Mouse (Mus musculus) limb, embryonic 12.5 days (tissue): ENCODE measurements at regions not wholly inside any gene's neighbourhood (a gene's known extent, or its start where the extent isn't known, plus 50 kb on each side); places are given as distances from the start of the nearest gene placed in this dataset.

Experiments used
- ATAC-seq: fragments of 200-750 bp; cut with Nextera tagmentation; 2 replicates; pipeline ENCODE4 v1.8.0; 2017; ENCODE audit warnings: low read depth, moderate TSS enrichment; ENCODE audit not compliant: insufficient number of reproducible peaks, insufficient read depth, low FRiP score, low TSS enrichment
- H3K27ac ChIP-seq: fragments of 300-500 bp; sonication (generic); 2 replicates; pipeline ENCODE4 v1.5.1; 2016; ENCODE audit warnings: mild to moderate bottlenecking, moderate library complexity
- H3K27me3 ChIP-seq: fragments of 300-500 bp; sonication (generic); 2 replicates; pipeline ENCODE4 v1.6.1; 2016; ENCODE audit warnings: mild to moderate bottlenecking, moderate library complexity
- H3K36me3 ChIP-seq: fragments of 300-500 bp; sonication (generic); 2 replicates; pipeline ENCODE4 v1.6.1; 2016; ENCODE audit warnings: mild to moderate bottlenecking, moderate library complexity
- H3K4me1 ChIP-seq: fragments of 300-500 bp; sonication (generic); replicated peaks from 2 replicates; pipeline ENCODE4 v1.6.1; 2016
- H3K4me2 ChIP-seq: fragments of 300-500 bp; sonication (generic); 2 replicates; pipeline ENCODE4 v1.6.1; 2016; ENCODE audit warnings: mild to moderate bottlenecking, moderate library complexity
- H3K4me3 ChIP-seq: fragments of 300-500 bp; sonication (generic); replicated peaks from 2 replicates; pipeline ENCODE4 v1.5.1; 2016; ENCODE audit warnings: mild to moderate bottlenecking
- H3K9ac ChIP-seq: fragments of 300-500 bp; sonication (generic); replicated peaks from 2 replicates; pipeline ENCODE4 v1.6.1; 2016; ENCODE audit warnings: mild to moderate bottlenecking, moderate library complexity
- H3K9me3 ChIP-seq: fragments of 300-500 bp; sonication (generic); 2 replicates; pipeline ENCODE4 v1.6.1; 2016; ENCODE audit warnings: mild to moderate bottlenecking, moderate library complexity
- WGBS: fragments of 180-500 bp; shearing (Covaris S2); methylation state at CpG from one replicate; pipeline ENCODE4 v1.1.7; 2016; 5-methylcytosine and 5-hydroxymethylcytosine counted together

- 0 out of 2 replicates have a peak, but pooled peaks cover 3% of the 10 kb centered on the region for H3K36me3 ChIP-seq
- no peak overlapping the region for H3K9ac ChIP-seq
- no peak overlapping the region for H3K4me3 ChIP-seq
- H3K9me3 ChIP-seq = no peaks in the 10 kb centered on the region
- no peak for ATAC-seq
- H3K27ac ChIP-seq = no peak overlapping the region
- WGBS = 50% methylated on average over 2 of the region's 2 CpGs
- H3K27me3 ChIP-seq = no peaks in the 10 kb centered on the region
- H3K4me1 ChIP-seq = no peaks in the 10 kb centered on the region
- H3K4me2 ChIP-seq = no peak overlapping the region
These were observed 167.0 kb upstream of the Ndn start for GRCm38 (mm10) chr7:62179387-62179786.

- ATAC-seq = no peak
- Histone ChIP-seq H3K4me1 (no peaks in the 10 kb centered on the region), H3K9ac (no peak overlapping the region), H3K4me2 (peak overlapping the region; percentile 49), H3K27me3 (no peaks in the 10 kb centered on the region), H3K4me3 (peak overlapping the region; percentile 23), H3K27ac (no peak overlapping the region), H3K9me3 (no peaks in the 10 kb centered on the region), H3K36me3 (peaks cover 6% of the 10 kb centered on the region)
These were observed 137.8 kb upstream of the Ndn start for GRCm38 (mm10) chr7:62208529-62208928.

- no peaks in the 10 kb centered on the region for H3K27me3 ChIP-seq
- H3K27ac ChIP-seq = no peak overlapping the region
- H3K4me2 ChIP-seq = peak overlapping the region; percentile 35; the same call in 1 of the 2 replicates
- no peak overlapping the region for H3K9ac ChIP-seq
- H3K36me3 ChIP-seq = no peaks in the 10 kb centered on the region
- no peaks in the 10 kb centered on the region for H3K4me1 ChIP-seq
- H3K4me3 ChIP-seq = peak overlapping the region; percentile 39
- 29% methylated on average over 12 of the region's 12 CpGs for WGBS
- ATAC-seq = 0 out of 2 replicates have a peak, but pooled peaks have one; percentile 31
- no peaks in the 10 kb centered on the region for H3K9me3 ChIP-seq
These were observed 137.2 kb upstream of the Ndn start for GRCm38 (mm10) chr7:62209117-62209700.

- Histone ChIP-seq H3K9ac (no peak overlapping the region), H3K4me1 (no peaks in the 10 kb centered on the region), H3K27me3 (no peaks in the 10 kb centered on the region), H3K4me2 (peak overlapping the region; percentile 44), H3K27ac (no peak overlapping the region), H3K36me3 (no peaks in the 10 kb centered on the region), H3K4me3 (no peak overlapping the region), H3K9me3 (no peaks in the 10 kb centered on the region)
- peak; percentile 66 for ATAC-seq
- WGBS = 38% methylated on average over 4 of the region's 4 CpGs
These were observed 121.2 kb upstream of the Ndn start for GRCm38 (mm10) chr7:62225184-62225583.

GRCm38 (mm10) chr7:62227727-62228126, 118.6 kb upstream of the Ndn start:
- Histone ChIP-seq H3K9me3 (peaks cover 11% of the 10 kb centered on the region; the same call in 1 of the 2 replicates), H3K9ac (no peak overlapping the region), H3K27ac (no peak overlapping the region), H3K27me3 (no peaks in the 10 kb centered on the region), H3K4me3 (no peak overlapping the region), H3K4me1 (no peaks in the 10 kb centered on the region), H3K36me3 (no peaks in the 10 kb centered on the region), H3K4me2 (no peak overlapping the region)
- no peak for ATAC-seq
- WGBS = 9% methylated on average over 1 of the region's 1 CpGs

GRCm38 (mm10) chr7:62230713-62231112, 115.7 kb upstream of the Ndn start:
- H3K36me3 ChIP-seq = no peaks in the 10 kb centered on the region
- H3K4me3 ChIP-seq = 0 out of 2 replicates have a peak overlapping the region, but pooled peaks have one; percentile 3
- no peak overlapping the region for H3K9ac ChIP-seq

GRCm38 (mm10) chr7:62231120-62231574, 115.2 kb upstream of the Ndn start:
- no peak overlapping the region for H3K9ac ChIP-seq
- H3K27me3 ChIP-seq = no peaks in the 10 kb centered on the region
- H3K4me1 ChIP-seq = no peaks in the 10 kb centered on the region
- peak; percentile 93 for ATAC-seq
- H3K36me3 ChIP-seq = no peaks in the 10 kb centered on the region
- H3K27ac ChIP-seq = peak overlapping the region; percentile 83
- 16% methylated on average over 13 of the region's 13 CpGs for WGBS
- peak overlapping the region; percentile 42 for H3K4me2 ChIP-seq
- H3K4me3 ChIP-seq = 0 out of 2 replicates have a peak overlapping the region, but pooled peaks have one; percentile 3
- H3K9me3 ChIP-seq = peaks cover 12% of the 10 kb centered on the region; the same call in 1 of the 2 replicates

More at GRCm38 (mm10) chr7:62230713-62231112, 115.7 kb upstream of the Ndn start:
- no peaks in the 10 kb centered on the region for H3K4me1 ChIP-seq
- peak overlapping the region; percentile 83 for H3K27ac ChIP-seq
- H3K9me3 ChIP-seq = peaks cover 11% of the 10 kb centered on the region; the same call in 1 of the 2 replicates
- peak overlapping the region; percentile 42 for H3K4me2 ChIP-seq
- ATAC-seq = peak; percentile 64
- WGBS = 10% methylated on average over 2 of the region's 2 CpGs
- H3K27me3 ChIP-seq = no peaks in the 10 kb centered on the region

GRCm38 (mm10) chr7:62232076-62232475, 114.3 kb upstream of the Ndn start:
- no peaks in the 10 kb centered on the region for H3K27me3 ChIP-seq
- H3K9me3 ChIP-seq = peaks cover 14% of the 10 kb centered on the region; the same call in 1 of the 2 replicates
- H3K36me3 ChIP-seq = no peaks in the 10 kb centered on the region
- no peak overlapping the region for H3K9ac ChIP-seq
- peak overlapping the region; percentile 42 for H3K4me2 ChIP-seq
- no peak overlapping the region for H3K4me3 ChIP-seq
- peak; percentile 75 for ATAC-seq
- WGBS = 50% methylated on average over 5 of the region's 5 CpGs
- H3K4me1 ChIP-seq = no peaks in the 10 kb centered on the region
- H3K27ac ChIP-seq = peak overlapping the region; percentile 83

- H3K4me2 ChIP-seq = no peak overlapping the region
- peaks cover 14% of the 10 kb centered on the region; the same call in 1 of the 2 replicates for H3K9me3 ChIP-seq
- 64% methylated on average over 6 of the region's 6 CpGs for WGBS
- no peak overlapping the region for H3K27ac ChIP-seq
- H3K36me3 ChIP-seq = no peaks in the 10 kb centered on the region
- ATAC-seq = no peak
- H3K27me3 ChIP-seq = no peaks in the 10 kb centered on the region
- H3K4me1 ChIP-seq = no peaks in the 10 kb centered on the region
- H3K9ac ChIP-seq = no peak overlapping the region
- H3K4me3 ChIP-seq = no peak overlapping the region
These were observed 112.3 kb upstream of the Ndn start for GRCm38 (mm10) chr7:62234037-62234436.

GRCm38 (mm10) chr7:62235766-62236165, 110.6 kb upstream of the Ndn start:
- Histone ChIP-seq H3K27me3 (no peaks in the 10 kb centered on the region), H3K27ac (no peak overlapping the region), H3K36me3 (no peaks in the 10 kb centered on the region), H3K4me1 (no peaks in the 10 kb centered on the region), H3K4me2 (no peak overlapping the region), H3K9me3 (peaks cover 14% of the 10 kb centered on the region; the same call in 1 of the 2 replicates), H3K4me3 (no peak overlapping the region), H3K9ac (no peak overlapping the region)
- WGBS = 73% methylated on average over 1 of the region's 1 CpGs
- no peak for ATAC-seq

GRCm38 (mm10) chr7:62261688-62262114, 84.7 kb upstream of the Ndn start:
- no peak overlapping the region for H3K4me3 ChIP-seq

More at GRCm38 (mm10) chr7:62261688-62262114, 84.7 kb upstream of the Ndn start:
- Histone ChIP-seq H3K36me3 (no peaks in the 10 kb centered on the region), H3K4me1 (no peaks in the 10 kb centered on the region), H3K9ac (no peak overlapping the region), H3K9me3 (0 out of 2 replicates have a peak, but pooled peaks cover 3% of the 10 kb centered on the region), H3K27me3 (no peaks in the 10 kb centered on the region), H3K27ac (no peak overlapping the region), H3K4me2 (no peak overlapping the region)
- 34% methylated on average over 8 of the region's 8 CpGs for WGBS
- ATAC-seq = peak; percentile 63; the same call in 1 of the 2 replicates
